Mouse (Mus musculus): ENCODE results near the gene Tmod1.
A peak's percentile ranks its signal among the peaks of the same experiment; 100 is the strongest.

Tmod1 gene

GRCm38 (mm10) chr4:46056163-46056562 is 17.4 kb downstream of the Tmod1 start:
- no peak for DNase-seq

DNA sequence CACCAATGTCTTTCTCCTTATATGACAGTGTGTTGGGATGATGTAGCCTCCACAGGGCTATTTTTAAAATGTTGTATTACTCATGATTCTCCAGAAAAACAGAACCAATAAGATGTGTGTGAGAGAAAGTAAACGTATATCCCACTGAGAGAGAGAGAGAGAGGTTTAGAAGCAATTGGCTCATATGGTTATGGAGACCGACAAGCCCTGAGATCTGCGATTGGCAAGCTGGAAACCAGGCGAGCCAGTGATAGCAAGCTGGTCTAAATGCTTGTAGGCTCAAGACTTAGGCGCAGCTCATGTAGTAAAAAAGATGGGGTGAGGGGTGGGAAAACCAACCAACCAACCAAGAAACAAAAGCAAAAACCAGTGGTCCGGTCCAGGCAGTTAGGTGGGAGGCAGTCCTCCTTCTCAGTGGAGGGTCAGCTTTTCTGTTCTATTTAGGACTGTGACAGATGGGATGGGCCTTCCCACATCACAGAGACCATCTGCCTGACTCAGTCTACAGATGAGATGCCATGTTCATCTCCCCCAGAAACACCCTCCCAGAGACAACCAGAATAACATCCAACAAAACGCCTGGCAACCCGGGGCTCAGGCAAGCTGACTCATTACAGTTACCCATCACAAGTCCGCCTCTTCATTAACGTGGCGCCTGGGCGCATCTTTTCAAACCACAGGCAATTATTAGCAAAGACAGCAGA is 22.7 kb downstream of the Tmod1 start:
- no peak for DNase-seq

DNA sequence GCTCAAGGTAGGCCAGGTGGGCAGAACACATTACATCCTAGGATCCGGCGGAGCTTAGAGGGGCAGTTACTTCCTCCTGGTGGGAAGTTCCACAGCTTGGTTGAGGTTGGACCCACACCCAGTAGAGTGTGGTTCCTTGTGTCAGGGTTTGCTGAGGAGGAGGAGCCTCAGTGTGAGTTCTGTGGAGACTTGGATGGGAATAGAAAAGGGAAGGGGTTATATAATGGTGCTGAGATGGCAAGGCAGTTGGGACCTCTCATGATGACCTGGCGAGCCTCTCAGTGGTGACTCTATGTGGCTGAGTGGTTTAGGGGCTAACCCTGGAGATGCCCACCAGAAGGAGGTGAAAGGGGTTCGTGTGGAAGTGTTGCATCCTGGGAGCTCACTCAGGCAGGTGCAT is 25.1 kb downstream of the Tmod1 start:
- no peak for DNase-seq

GRCm38 (mm10) chr4:46064263-46064662 is 25.5 kb downstream of the Tmod1 start:
- DNase-seq = no peak

- no peak for DNase-seq
Observed at GRCm38 (mm10) chr4:46064961-46065360, 26.2 kb downstream of the Tmod1 start.

GRCm38 (mm10) chr4:46065695-46066340 is 27.1 kb downstream of the Tmod1 start:
- peak in 1 of 2 experiments; percentile 34 for DNase-seq

GRCm38 (mm10) chr4:46068060-46068459 is 29.3 kb downstream of the Tmod1 start:
- no peak for DNase-seq

DNA sequence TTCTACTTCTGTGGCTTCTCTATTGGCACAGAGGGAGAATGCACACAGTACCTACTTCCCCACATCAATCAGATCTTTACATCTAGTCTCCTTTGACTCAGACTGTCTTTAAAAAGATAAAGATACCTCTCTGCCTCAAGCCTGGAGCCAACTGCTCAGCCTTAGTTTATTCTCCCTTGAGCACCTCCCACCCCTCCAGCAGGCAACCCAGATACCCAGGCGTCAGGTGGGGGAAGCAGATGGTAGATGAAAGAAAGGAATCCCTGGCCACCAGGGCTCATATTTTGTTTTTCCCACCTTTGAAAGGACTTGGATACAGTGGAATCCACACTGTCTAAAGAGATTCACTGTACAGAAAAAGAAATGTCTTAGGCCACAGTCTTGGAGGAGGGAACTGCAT is 29.8 kb downstream of the Tmod1 start:
- DNase-seq = no peak

- DNase-seq = no peak
Observed at GRCm38 (mm10) chr4:46069851-46070482, 31.2 kb downstream of the Tmod1 start.

- no peak for DNase-seq
Observed at GRCm38 (mm10) chr4:46072631-46073030, 33.9 kb downstream of the Tmod1 start.

- DNase-seq = no peak
Observed at GRCm38 (mm10) chr4:46073736-46074135, 35.0 kb downstream of the Tmod1 start.

DNA sequence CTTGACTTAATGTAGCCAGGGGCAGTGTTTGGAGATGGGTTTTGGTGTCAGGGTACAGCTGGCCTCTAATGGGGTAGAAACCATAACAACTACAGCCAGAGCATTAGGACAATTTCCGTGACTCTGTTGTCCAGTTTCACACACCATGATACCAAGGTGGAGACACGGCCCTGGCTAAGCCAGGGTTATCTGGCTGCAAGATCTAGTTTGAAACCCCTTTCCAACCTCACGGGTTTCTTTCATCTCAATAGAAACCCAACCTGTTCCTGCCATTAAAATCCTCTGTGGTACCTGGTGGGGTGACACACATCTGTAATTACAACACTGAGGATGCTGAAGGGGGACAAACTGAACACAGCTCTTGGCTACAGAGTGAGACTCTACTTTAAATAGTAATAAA is 36.9 kb downstream of the Tmod1 start:
- DNase-seq = no peak

- no peak for DNase-seq
Observed at GRCm38 (mm10) chr4:46076892-46077291, 38.2 kb downstream of the Tmod1 start.

GRCm38 (mm10) chr4:46080261-46080660 is 41.5 kb downstream of the Tmod1 start:
- DNase-seq = no peak

DNA sequence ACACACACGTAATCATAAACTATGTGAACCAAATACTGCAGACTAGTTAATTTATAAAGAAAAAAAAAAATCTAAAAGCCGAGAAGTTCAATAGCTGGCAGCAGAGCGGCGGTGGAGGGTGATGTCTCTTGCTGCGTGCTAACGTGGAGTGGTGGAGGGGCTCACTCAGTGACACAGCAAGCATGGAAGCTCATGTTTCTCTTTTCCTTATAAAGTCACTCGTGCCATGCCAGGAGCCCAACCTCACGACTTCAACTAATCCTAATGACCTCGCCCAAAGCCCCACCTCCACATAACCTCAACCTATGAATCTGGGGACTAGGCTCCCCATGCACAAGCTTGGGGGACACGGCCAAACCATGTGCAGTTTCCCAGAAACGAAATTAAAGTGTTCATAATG is 43.8 kb downstream of the Tmod1 start:
- no peak for DNase-seq

DNA sequence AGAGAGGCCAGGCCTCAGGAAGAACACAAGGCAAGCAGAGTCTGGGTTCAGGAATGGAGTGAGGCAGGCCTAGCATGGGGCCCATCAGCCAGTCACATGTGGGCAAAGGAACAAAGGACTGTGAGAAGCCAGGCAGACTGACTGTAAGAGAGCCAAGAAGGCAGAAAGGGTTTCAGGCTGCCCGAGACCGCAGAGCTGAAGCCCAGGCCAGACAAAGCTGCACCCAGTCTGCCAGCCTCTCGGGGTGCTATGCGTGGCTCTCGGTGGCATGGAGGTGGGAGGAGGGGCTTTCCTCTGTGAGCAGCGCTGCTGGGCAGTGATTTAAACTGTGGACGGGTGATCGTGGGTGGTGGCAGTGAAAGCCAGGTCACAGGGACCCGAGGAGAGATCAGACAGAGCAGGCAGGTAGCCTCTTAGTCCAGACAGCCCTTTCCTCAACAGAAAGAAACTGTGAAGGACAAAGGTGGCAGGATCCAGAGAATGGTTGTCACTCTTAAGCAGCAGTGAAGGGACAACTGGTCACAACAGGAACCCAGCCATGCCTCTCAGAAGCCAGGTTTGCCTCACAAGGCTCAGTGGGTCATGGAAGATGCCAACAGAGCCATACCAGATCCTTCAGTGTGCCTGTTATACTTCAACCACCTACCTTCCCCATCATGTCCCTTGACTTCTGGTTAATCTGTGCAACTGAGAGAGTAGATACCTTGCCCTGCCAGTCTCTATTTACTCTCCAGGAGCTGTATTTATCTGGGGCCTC is 45.9 kb downstream of the Tmod1 start:
- no peak for DNase-seq

DNA sequence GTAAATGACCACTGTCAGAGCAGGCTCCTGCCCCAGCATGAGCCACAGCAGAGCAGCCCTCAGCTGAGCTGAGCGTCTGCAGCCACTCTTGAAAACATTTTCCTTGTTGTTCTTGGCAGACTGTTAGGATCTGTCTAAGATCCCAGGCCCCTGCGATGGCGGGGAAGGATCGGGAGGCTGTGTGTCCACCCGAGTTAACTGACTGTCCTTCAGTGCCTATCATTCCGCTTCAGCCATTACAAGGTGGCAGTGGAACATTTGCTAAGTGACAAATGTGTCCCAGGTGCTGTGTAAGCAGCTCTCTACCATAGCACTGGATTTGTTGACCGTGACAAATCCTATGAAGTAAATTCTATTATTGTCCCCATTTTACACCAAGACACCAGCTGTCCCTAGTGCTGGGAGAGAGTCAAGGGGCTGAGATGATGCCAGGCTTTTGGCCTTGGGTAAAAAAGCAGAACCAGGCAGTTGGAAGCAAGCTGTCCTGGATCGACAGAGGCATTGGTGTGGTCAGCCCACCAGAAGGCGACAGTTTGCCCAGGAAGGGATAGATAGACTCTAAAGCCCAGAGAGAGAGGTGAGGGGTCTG is 46.6 kb downstream of the Tmod1 start:
- peak in 1 of 2 experiments; percentile 32 for DNase-seq

DNA sequence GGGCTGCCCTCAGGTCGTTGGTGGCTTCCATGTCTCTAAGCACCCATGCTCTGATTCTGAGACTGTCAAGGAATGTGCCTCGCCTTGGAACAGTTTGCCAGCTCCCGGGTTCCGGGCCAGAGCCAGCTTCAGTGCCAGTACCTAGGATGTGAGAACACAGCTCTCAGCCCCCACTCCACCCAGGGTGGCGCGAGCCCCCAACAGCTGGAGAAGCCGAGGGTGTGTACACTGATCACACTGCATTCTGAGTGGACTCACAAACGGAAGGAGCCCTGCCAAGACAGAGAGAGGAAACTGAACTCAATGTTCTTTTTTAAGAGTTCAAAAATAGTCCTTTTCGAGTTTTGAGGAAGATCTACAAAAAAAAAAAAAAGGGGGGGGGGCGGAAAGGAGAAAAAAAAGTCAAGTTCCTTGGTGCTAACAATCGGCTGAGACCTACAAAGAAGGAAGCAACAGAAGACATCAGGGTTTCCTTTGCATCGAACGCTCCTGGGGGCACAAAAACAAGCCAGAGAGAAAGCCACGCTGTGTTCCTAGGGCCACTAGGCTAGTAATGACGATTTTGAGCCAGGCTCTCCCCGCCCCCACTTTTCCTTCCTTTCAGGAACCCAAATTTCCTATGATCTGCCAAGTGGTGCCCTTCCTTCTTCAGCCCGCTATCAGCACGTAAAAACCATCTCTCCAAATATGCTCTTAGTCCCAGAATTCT is 48.1 kb downstream of the Tmod1 start:
- peak in 1 of 2 experiments; percentile 19 for DNase-seq

GRCm38 (mm10) chr4:46087427-46087771 is 48.7 kb downstream of the Tmod1 start:
- no peak for DNase-seq

DNA sequence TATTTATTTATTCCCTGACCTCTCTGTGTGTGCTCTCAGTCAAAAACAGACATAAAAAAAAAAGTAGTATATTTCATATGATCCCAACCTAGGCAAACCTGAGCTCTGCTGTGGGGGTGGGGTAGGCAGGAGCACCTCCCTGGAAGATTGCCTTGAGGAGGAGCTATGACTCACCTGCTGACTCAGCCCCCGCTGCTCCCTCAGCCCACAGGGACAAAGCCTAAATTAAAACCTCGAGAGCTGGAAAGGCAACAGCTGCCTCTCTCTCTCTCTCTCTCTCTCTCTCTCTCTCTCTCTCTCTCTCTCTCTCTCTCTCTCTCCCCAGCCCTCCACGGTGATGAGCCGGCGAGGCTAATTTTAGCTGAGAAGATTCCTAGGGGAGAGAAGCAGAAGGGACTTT is 49.1 kb downstream of the Tmod1 start:
- DNase-seq = peak; percentile 32 to 45

DNA sequence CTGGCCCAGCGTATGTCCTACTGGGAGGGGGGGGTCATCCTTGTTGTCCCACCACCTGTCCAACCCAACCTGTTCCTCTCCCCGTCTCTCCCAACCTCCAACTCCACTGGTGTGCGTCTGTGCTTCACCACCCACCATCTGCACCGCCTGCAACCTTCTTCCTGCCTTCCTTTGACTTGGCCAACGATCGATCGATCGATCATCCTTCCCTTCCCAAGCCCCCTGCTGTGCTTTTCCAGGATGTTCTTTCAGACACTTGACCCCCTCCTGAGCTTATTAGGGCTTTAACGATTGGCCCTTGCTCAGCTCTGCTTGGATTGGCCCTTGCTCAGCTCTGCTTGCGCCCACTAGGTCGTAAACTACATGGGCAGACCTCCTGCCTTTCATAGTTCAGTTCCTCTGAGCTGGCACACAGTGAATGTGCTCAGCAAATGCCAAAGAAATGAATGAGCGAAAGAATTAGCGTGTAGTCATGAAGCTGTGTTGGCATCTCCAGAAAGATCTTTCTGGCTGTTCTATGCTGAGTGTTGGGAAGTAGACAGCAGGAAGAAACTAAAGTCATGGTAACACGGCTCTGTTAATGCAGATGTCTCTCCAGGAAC is 50.9 kb downstream of the Tmod1 start:
- no peak for DNase-seq
